Mouse (Mus musculus): ENCODE measurements around the gene Srr. TPM values are rescaled to one million over a fixed set of nuclear protein-coding genes. Genes with fewer than 3 reads are reported as not detected.

The Srr gene
- polyA plus RNA-seq, 1 experiment from 2014 or later = 4.6 TPM

- Histone ChIP-seq H3K4me3 (ENCODE audit: low read depth, low read length) (no peak overlapping the region), H3K9ac (ENCODE audit: low read depth, low read length) (no peak overlapping the region), H3K27me3 (ENCODE audit: control insufficient read depth, insufficient read depth, low read depth, low read length) (no peaks in the 10 kb centered on the region), H3K36me3 (ENCODE audit: control insufficient read depth, insufficient read depth) (no peaks in the 10 kb centered on the region), H3K9me3 (replicated peaks; ENCODE audit: control insufficient read depth, low read length) (no peaks in the 10 kb centered on the region), H3K4me2 (ENCODE audit: low read depth, low read length) (no peak overlapping the region), H3K27ac (ENCODE audit: low read length) (no peak overlapping the region), H3K4me1 (ENCODE audit: control insufficient read depth, low read depth, low read length) (no peaks in the 10 kb centered on the region; the same call in 1 of the 2 replicates)
- WGBS (ENCODE audit: insufficient replicate concordance) = 75% methylated on average over 6 of the region's 6 CpGs
- no peak for ATAC-seq (ENCODE audit: low read depth)
Measured at GRCm38 (mm10) chr11:74919249-74919648, 6.5 kb downstream of the Srr start.

- WGBS (ENCODE audit: insufficient replicate concordance) = 56% methylated on average over 3 of the region's 3 CpGs
Measured at GRCm38 (mm10) chr11:74912492-74912891, 13.3 kb downstream of the Srr start.

GRCm38 (mm10) chr11:74909978-74910377 is 15.8 kb downstream of the Srr start:
- Histone ChIP-seq H3K27ac (ENCODE audit: low read length) (no peak overlapping the region), H3K27me3 (ENCODE audit: control insufficient read depth, insufficient read depth, low read depth, low read length) (no peaks in the 10 kb centered on the region), H3K4me1 (ENCODE audit: control insufficient read depth, low read depth, low read length) (no peaks in the 10 kb centered on the region), H3K4me2 (ENCODE audit: low read depth, low read length) (no peak overlapping the region), H3K4me3 (ENCODE audit: low read depth, low read length) (no peak overlapping the region), H3K9ac (ENCODE audit: low read depth, low read length) (no peak overlapping the region), H3K36me3 (ENCODE audit: control insufficient read depth, insufficient read depth) (peaks cover 33% of the 10 kb centered on the region), H3K9me3 (replicated peaks; ENCODE audit: control insufficient read depth, low read length) (no peaks in the 10 kb centered on the region)
- no peak for ATAC-seq (ENCODE audit: low read depth)
- 77% methylated on average over 4 of the region's 4 CpGs for WGBS (ENCODE audit: insufficient replicate concordance)

More at GRCm38 (mm10) chr11:74912492-74912891, 13.3 kb downstream of the Srr start:
- Histone ChIP-seq H3K27ac (ENCODE audit: low read length) (no peak overlapping the region), H3K4me3 (ENCODE audit: low read depth, low read length) (no peak overlapping the region), H3K36me3 (ENCODE audit: control insufficient read depth, insufficient read depth) (peaks cover 15% of the 10 kb centered on the region), H3K4me2 (ENCODE audit: low read depth, low read length) (no peak overlapping the region), H3K27me3 (ENCODE audit: control insufficient read depth, insufficient read depth, low read depth, low read length) (no peaks in the 10 kb centered on the region), H3K4me1 (ENCODE audit: control insufficient read depth, low read depth, low read length) (no peaks in the 10 kb centered on the region), H3K9me3 (replicated peaks; ENCODE audit: control insufficient read depth, low read length) (no peaks in the 10 kb centered on the region), H3K9ac (ENCODE audit: low read depth, low read length) (no peak overlapping the region)
- ATAC-seq (ENCODE audit: low read depth) = no peak

GRCm38 (mm10) chr11:74908618-74909399 is 16.9 kb downstream of the Srr start:
- H3K9ac ChIP-seq (ENCODE audit: low read depth, low read length) = no peak overlapping the region
- no peak overlapping the region for H3K4me3 ChIP-seq (ENCODE audit: low read depth, low read length)
- 73% methylated on average over 12 of the region's 12 CpGs for WGBS (ENCODE audit: insufficient replicate concordance)
- no peak overlapping the region for H3K27ac ChIP-seq (ENCODE audit: low read length)
- H3K4me2 ChIP-seq (ENCODE audit: low read depth, low read length) = no peak overlapping the region
- no peaks in the 10 kb centered on the region for H3K27me3 ChIP-seq (ENCODE audit: control insufficient read depth, insufficient read depth, low read depth, low read length)
- no peaks in the 10 kb centered on the region for H3K9me3 ChIP-seq (replicated peaks; ENCODE audit: control insufficient read depth, low read length)
- ATAC-seq (ENCODE audit: low read depth) = no peak
- H3K36me3 ChIP-seq (ENCODE audit: control insufficient read depth, insufficient read depth) = peaks cover 44% of the 10 kb centered on the region
- H3K4me1 ChIP-seq (ENCODE audit: control insufficient read depth, low read depth, low read length) = no peaks in the 10 kb centered on the region

GRCm38 (mm10) chr11:74907850-74908249 is 17.9 kb downstream of the Srr start:
- Histone ChIP-seq H3K9me3 (replicated peaks; ENCODE audit: control insufficient read depth, low read length) (no peaks in the 10 kb centered on the region), H3K4me1 (ENCODE audit: control insufficient read depth, low read depth, low read length) (no peaks in the 10 kb centered on the region), H3K27me3 (ENCODE audit: control insufficient read depth, insufficient read depth, low read depth, low read length) (no peaks in the 10 kb centered on the region), H3K27ac (ENCODE audit: low read length) (no peak overlapping the region), H3K9ac (ENCODE audit: low read depth, low read length) (no peak overlapping the region), H3K36me3 (ENCODE audit: control insufficient read depth, insufficient read depth) (peaks cover 50% of the 10 kb centered on the region), H3K4me3 (ENCODE audit: low read depth, low read length) (no peak overlapping the region), H3K4me2 (ENCODE audit: low read depth, low read length) (no peak overlapping the region)
- WGBS (ENCODE audit: insufficient replicate concordance) = 80% methylated on average over 6 of the region's 6 CpGs
- no peak for ATAC-seq (ENCODE audit: low read depth)

GRCm38 (mm10) chr11:74902416-74902815 is 23.3 kb downstream of the Srr start:
- WGBS (ENCODE audit: insufficient replicate concordance) = 68% methylated on average over 5 of the region's 5 CpGs
- Histone ChIP-seq H3K36me3 (ENCODE audit: control insufficient read depth, insufficient read depth) (peaks cover 57% of the 10 kb centered on the region), H3K27me3 (ENCODE audit: control insufficient read depth, insufficient read depth, low read depth, low read length) (no peaks in the 10 kb centered on the region), H3K9ac (ENCODE audit: low read depth, low read length) (no peak overlapping the region), H3K27ac (ENCODE audit: low read length) (no peak overlapping the region), H3K4me2 (ENCODE audit: low read depth, low read length) (no peak overlapping the region), H3K4me1 (ENCODE audit: control insufficient read depth, low read depth, low read length) (peaks cover 18% of the 10 kb centered on the region), H3K4me3 (ENCODE audit: low read depth, low read length) (no peak overlapping the region), H3K9me3 (replicated peaks; ENCODE audit: control insufficient read depth, low read length) (no peaks in the 10 kb centered on the region)
- ATAC-seq (ENCODE audit: low read depth) = no peak

GRCm38 (mm10) chr11:74901555-74901954 is 24.2 kb downstream of the Srr start:
- Histone ChIP-seq H3K9ac (ENCODE audit: low read depth, low read length) (no peak overlapping the region), H3K27ac (ENCODE audit: low read length) (no peak overlapping the region)

GRCm38 (mm10) chr11:74898517-74898827 is 27.3 kb downstream of the Srr start:
- Histone ChIP-seq H3K36me3 (ENCODE audit: control insufficient read depth, insufficient read depth) (peaks cover 27% of the 10 kb centered on the region), H3K27ac (ENCODE audit: low read length) (peak overlapping the region; percentile 62), H3K9me3 (replicated peaks; ENCODE audit: control insufficient read depth, low read length) (no peaks in the 10 kb centered on the region), H3K4me1 (ENCODE audit: control insufficient read depth, low read depth, low read length) (peaks cover 25% of the 10 kb centered on the region), H3K4me3 (ENCODE audit: low read depth, low read length) (peak overlapping the region; percentile 85), H3K4me2 (ENCODE audit: low read depth, low read length) (peak overlapping the region; percentile 98), H3K27me3 (ENCODE audit: control insufficient read depth, insufficient read depth, low read depth, low read length) (no peaks in the 10 kb centered on the region), H3K9ac (ENCODE audit: low read depth, low read length) (peak overlapping the region; percentile 73)
- WGBS (ENCODE audit: insufficient replicate concordance) = under 1% methylated on average over 7 of the region's 7 CpGs
- ATAC-seq (ENCODE audit: low read depth) = no peak

More at GRCm38 (mm10) chr11:74901555-74901954, 24.2 kb downstream of the Srr start:
- H3K9me3 ChIP-seq (replicated peaks; ENCODE audit: control insufficient read depth, low read length) = no peaks in the 10 kb centered on the region
- H3K4me1 ChIP-seq (ENCODE audit: control insufficient read depth, low read depth, low read length) = peaks cover 19% of the 10 kb centered on the region
- H3K4me3 ChIP-seq (ENCODE audit: low read depth, low read length) = no peak overlapping the region
- WGBS (ENCODE audit: insufficient replicate concordance) = 72% methylated on average over 6 of the region's 6 CpGs
- no peaks in the 10 kb centered on the region for H3K27me3 ChIP-seq (ENCODE audit: control insufficient read depth, insufficient read depth, low read depth, low read length)
- no peak overlapping the region for H3K4me2 ChIP-seq (ENCODE audit: low read depth, low read length)
- no peak for ATAC-seq (ENCODE audit: low read depth)
- peaks cover 50% of the 10 kb centered on the region for H3K36me3 ChIP-seq (ENCODE audit: control insufficient read depth, insufficient read depth)

- H3K4me1 ChIP-seq (ENCODE audit: control insufficient read depth, low read depth, low read length) = peaks cover 25% of the 10 kb centered on the region
- no peaks in the 10 kb centered on the region for H3K9me3 ChIP-seq (replicated peaks; ENCODE audit: control insufficient read depth, low read length)
- peak within 1 kb of the TSS; percentile 73 for H3K9ac ChIP-seq (ENCODE audit: low read depth, low read length)
- H3K4me2 ChIP-seq (ENCODE audit: low read depth, low read length) = peak within 1 kb of the TSS; percentile 98
- peak; percentile 81 for ATAC-seq (ENCODE audit: low read depth)
- no peaks in the 10 kb centered on the region for H3K27me3 ChIP-seq (ENCODE audit: control insufficient read depth, insufficient read depth, low read depth, low read length)
- peak within 1 kb of the TSS; percentile 66 for H3K27ac ChIP-seq (ENCODE audit: low read length)
- under 1% methylated on average over 54 of the region's 54 CpGs for WGBS (ENCODE audit: insufficient replicate concordance)
- peak within 1 kb of the TSS; percentile 85 for H3K4me3 ChIP-seq (ENCODE audit: low read depth, low read length)
- H3K36me3 ChIP-seq (ENCODE audit: control insufficient read depth, insufficient read depth) = peaks cover 23% of the 10 kb centered on the region
Measured at GRCm38 (mm10) chr11:74897678-74898516, 27.9 kb downstream of the Srr start, which contains the start of gene Tsr1. Tsr1 (plus strand) TSS chr11:74898071.
